Mouse (Mus musculus) megakaryocyte, embryonic 14.5 days (primary cell): Measurements from ENCODE around the gene Mapkap1. TPM values are rescaled to one million over a fixed set of nuclear protein-coding genes. Genes with fewer than 3 reads are reported as not detected.

Source experiments
- H3K27me3 ChIP-seq: replicated peaks from 2 replicates; pipeline ENCODE3; 2012; ENCODE audit warnings: inconsistent platforms
- H3K36me3 ChIP-seq: replicated peaks from 2 replicates; pipeline ENCODE3; 2012; ENCODE audit warnings: low read length, inconsistent platforms, mixed read lengths
- H3K4me1 ChIP-seq: 2 replicates; pipeline ENCODE4 v1.6.1; 2012; ENCODE audit warnings: inconsistent platforms
- H3K4me3 ChIP-seq: replicated peaks from 2 replicates; pipeline ENCODE3; 2012; ENCODE audit warnings: moderate library complexity, mild to moderate bottlenecking, inconsistent platforms
- H3K9me3 ChIP-seq: 2 replicates; pipeline ENCODE4 v1.6.1; 2012; ENCODE audit warnings: inconsistent platforms
- FLI1 ChIP-seq: IDR thresholded peaks from 2 replicates; pipeline ENCODE4 v1.6.1; 2012; ENCODE audit warnings: low read length, inconsistent platforms, mixed read lengths
- GATA1 ChIP-seq: IDR thresholded peaks from 3 replicates; pipeline ENCODE4 v1.6.1; 2012; ENCODE audit warnings: mixed read lengths, low read length, inconsistent platforms, borderline replicate concordance
- polyA plus RNA-seq: library from polyadenylated mRNA; stranded (reverse); fragments of >175 nt; gene quantifications from 2 replicates; pipeline ENCODE4 v1.2.3, GENCODE M21; 2012; ENCODE audit warnings: low replicate concordance; ENCODE audit not compliant: insufficient read depth

The Mapkap1 gene
- polyA plus RNA-seq, 1 experiment, result 72.5 TPM

DNA sequence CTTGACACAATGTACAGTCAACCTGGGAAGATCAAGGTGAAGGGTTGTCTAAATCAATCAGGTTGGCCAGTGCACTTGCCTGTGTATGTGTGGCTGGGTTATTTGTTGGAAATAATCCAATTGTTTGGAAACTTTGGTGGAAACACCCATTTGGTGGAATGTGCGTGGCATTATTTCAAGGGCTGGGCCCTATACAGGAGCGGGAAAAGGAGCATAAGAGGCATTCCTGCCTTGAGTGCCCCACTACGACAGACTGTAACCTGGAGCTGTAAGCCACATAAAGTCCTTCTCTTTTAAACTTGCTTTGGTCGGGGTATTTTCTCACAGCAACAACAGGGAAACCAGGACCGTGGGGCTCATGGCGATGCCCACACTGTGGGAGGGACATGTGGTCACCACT, 263.9 kb downstream of the Mapkap1 start:
- no peak for TF ChIP-seq FLI1
- no peak for TF ChIP-seq GATA1
- peaks cover 25% of the 10 kb centered on the region for H3K36me3 ChIP-seq

DNA sequence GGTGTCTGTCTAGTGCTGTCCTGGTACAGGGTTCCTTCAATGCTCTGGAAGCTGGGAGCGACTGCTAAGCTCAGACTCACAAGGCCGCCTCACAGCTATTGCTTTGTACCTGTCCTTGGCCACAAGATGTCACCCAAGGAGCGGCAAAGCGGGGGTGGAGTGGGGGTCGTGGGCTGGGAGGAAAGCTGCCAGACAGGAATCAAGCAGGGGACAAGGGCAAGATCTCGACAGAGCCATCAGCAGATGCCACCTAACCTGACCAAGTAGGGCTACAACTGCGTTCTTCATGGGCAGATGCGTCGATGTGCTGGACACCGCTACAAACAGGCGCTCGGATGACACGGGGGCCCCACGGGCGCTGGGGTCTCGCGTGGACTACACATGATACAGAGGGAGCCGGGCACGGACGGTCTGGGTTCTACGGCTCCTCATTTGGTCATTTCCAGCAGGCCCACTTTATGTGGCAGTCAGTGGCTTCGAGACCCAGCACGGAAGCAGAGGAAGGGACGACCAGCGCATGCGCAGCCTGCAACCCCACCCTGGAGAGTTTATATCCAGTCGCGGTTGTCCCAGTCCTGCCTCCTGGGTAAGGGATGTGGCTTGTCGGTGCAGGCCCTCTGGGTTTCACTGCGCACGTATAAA, 264.9 kb downstream of the Mapkap1 start:
- Histone ChIP-seq H3K27me3 (peaks cover 16% of the 10 kb centered on the region), H3K9me3 (no peaks in the 10 kb centered on the region), H3K4me1 (peaks cover 39% of the 10 kb centered on the region), H3K36me3 (peaks cover 36% of the 10 kb centered on the region), H3K4me3 (peak overlapping the region; percentile 91)
- no peak for TF ChIP-seq GATA1
- no peak for TF ChIP-seq FLI1

More for the DNA sequence above, 263.9 kb downstream of the Mapkap1 start:
- Histone ChIP-seq H3K9me3 (no peaks in the 10 kb centered on the region), H3K4me1 (peaks cover 29% of the 10 kb centered on the region), H3K4me3 (no peak overlapping the region), H3K27me3 (peaks cover 18% of the 10 kb centered on the region)

GRCm38 (mm10) chr2:34673846-34674245, 267.3 kb downstream of the Mapkap1 start:
- Histone ChIP-seq H3K4me3 (no peak overlapping the region), H3K36me3 (peaks cover 59% of the 10 kb centered on the region), H3K27me3 (peaks cover 5% of the 10 kb centered on the region), H3K4me1 (peaks cover 44% of the 10 kb centered on the region), H3K9me3 (no peaks in the 10 kb centered on the region)
- no peak for TF ChIP-seq GATA1
- no peak for TF ChIP-seq FLI1

Other genes starting within 250 kb of the Mapkap1 start
- 3.8 and 8.4 TPM in 2 replicates for gene Pbx3, start 33.6 kb upstream of the Mapkap1 start, polyA plus RNA-seq